Mouse (Mus musculus): ENCODE data around the gene Slc22a2. TPM values are rescaled to one million over a fixed set of nuclear protein-coding genes. Genes with fewer than 3 reads are reported as not detected.
A peak's percentile ranks its signal among the peaks of the same experiment; 100 is the strongest.
"Not testable (repeated sequence)": the region's sequence is repeated elsewhere in the genome, so short reads cannot be mapped to it uniquely, and the experiment has no call there.

Gene Slc22a2
- total RNA-seq (2021), result under 1 TPM; 0.75 to 0.84 TPM

DNA sequence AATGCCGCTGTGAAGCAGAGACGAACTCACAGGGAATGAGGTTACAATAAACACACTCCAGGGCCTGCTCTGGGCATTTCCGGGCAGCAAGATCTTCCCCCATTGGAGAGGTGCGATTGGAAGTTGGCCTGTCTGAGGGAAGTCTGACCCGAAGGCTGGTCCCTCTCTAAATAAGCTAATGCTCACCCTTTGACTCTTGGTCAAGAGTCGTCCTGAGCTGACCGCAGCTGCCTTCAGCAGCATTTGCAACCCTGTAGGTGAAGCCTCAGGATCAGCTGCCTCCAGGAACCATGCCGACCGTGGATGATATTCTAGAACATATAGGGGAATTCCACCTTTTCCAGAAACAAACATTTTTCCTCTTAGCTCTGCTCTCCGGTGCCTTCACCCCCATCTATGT, at the start of gene Slc22a2:
Gene Slc22a2 (plus strand): TSS at position 142 of the 400 bp plus-strand sequence.
- intact Hi-C loops (cut with DNase I), result no loop called here
- no peak for DNase-seq (ENCODE audit: low spot score in 2 of 2)

DNA sequence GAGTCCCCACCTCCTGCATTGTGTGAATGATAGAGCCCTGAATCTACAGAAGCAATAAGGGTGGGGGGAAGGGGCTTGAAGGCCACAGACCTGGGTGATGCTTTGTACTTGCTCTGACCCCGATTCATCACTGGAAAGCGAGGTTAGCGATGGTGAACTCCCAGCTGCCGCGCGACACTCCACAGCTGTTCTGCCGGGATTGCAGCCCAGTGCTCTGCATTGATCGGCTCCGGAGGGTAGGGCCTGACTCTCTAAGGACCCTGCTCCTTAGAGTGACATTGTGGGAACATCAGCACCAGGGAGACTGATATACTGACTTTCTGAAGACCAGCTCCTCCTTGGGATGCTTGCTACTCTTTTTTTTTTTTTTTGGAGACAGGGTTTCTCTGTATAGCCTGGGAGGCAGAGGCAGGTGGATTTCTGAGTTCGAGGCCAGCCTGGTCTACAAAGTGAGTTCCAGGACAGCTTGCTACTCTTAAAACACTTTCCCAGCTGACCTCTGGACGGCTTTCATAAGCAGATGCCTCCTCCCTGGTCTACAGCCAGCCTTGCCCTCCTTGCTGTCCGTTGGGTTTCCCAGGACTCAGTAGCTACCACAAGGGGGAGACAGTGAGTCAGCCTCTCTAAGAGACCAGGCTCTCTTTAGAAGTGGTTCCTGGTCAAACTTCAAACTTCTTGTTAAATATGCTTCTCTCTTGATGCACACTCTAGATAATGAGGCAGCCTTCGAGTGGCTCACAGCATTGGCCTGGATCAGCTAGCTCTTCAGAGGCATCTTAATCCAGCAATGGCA, 49.4 kb upstream of the Slc22a2 start:
- peak; percentile 35 for DNase-seq (ENCODE audit: low spot score in 2 of 2)
- intact Hi-C loops (cut with DNase I), result loop anchor here (2.0 to 10.0 kb wide), 3 partner anchors 117 to 280 kb away; no protein-coding TSS in a partner anchor

DNA sequence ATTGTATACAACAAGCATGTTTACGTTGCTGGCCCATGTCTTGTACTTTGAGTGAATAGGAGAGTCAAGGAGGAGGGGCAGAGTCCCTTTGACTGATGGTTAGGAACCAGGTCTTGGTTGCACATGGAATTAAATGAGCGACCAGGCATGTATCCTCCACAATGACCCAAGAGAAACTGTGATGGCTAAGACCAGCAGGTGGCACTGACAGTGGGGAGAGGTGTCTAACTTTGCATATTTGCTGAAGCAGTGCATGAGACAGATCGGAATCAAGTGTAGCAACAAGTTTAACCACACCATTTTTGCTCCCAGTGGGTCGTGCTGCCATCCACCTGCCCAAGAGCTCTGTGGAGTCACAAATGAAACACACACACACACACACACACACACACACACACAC, 21.7 kb upstream of the Slc22a2 start:
- no peak for DNase-seq (ENCODE audit: low spot score in 2 of 2)
- intact Hi-C loops (cut with DNase I), result no loop called here

DNA sequence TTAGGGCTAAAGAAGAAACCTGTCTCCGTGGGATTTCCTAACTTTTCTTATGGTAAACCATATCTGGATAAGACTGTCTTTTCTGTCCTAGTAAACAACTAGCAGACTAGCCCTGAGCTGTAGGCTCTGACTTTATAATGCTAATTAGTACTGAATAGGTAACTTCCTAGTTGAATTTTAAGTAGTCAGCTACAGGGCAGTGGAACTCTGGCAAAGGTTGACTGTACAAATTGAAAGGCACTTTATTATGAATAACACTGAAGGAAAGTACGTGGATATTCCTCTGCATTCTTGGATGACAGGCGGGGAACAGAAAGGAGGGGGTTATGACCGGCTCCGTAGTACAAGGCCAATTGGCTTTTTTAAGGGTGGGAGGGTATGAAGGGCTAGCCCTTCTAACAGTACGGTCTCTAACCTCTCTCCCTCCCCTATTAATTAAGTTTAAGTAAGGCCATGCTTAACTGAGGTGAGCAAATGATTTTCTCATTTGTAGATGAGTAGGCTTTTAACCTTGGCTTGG, 19.4 kb upstream of the Slc22a2 start:
- intact Hi-C loops (cut with DNase I), result not testable (repeated sequence)

DNA sequence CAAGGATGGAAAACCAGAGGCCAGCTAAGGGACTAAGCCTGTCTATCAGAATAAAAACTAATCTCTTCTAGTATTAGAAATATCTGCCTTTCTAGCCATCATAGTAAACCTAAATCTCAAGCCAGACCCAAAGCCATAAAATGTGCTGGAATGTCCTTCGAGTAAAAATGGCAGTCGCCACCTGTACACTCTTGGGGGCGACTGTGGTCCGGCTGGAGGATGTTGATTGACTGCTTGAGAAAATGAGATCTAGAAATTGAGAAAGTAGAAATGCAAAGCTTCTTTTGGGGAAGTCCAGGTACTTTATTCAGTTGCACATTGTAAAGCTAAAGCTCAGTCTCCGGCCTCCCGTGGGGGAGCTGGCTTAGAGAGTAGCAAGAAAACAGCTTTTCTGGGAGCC, 18.5 kb upstream of the Slc22a2 start:
- intact Hi-C loops (cut with DNase I), result no loop called here
- no peak for DNase-seq (ENCODE audit: low spot score in 2 of 2)

More for the DNA sequence above, 19.4 kb upstream of the Slc22a2 start:
- not testable (repeated sequence) for DNase-seq (ENCODE audit: low spot score in 2 of 2)

DNA sequence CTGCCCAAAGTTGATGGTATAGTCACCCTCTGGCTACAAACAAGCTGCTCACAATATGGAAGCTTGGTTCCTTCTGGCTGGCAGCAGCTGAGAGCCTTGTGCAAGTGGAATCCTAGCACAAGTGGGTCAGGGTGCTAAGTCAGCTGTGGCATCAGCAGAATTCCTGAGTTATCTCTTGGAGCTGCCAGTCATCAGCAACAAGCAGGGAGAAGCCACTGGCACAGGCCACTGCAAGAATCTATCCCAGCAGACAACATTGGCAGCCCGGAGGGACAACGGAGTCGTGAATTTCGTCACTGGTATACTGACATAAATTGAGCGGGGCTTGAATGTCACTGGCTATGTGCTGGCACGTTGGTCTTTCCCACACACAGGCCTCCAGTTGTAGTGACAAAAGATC, 12.6 kb upstream of the Slc22a2 start:
- DNase-seq (ENCODE audit: low spot score in 2 of 2), result no peak
- intact Hi-C loops (cut with DNase I), result no loop called here

DNA sequence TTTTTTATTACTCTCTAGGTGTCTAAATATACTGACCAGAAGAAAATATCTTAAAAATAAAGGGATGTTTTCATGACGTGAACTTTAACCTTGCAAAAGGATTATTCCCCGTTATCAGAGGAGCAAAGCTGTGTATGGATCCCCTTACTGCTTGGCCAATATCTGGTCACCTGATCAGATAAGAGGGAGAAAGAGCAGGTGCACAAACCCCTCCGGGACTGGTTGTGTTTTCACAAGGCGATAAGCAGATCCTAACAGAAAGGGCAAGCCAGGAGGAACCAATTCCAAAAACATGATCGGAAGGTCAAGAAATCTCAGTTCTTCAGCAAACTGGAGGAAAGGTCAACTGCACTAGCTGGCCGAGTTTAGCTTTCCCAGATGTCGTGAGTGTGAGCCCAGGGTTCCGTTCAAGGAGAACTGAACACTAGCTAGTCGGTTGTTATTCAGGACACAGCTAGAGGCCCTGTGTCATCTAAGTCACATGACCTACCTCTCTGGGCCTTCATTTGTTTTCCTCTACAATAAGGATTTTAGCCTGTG, 11.9 kb upstream of the Slc22a2 start:
- intact Hi-C loops (cut with DNase I), result no loop called here

DNA sequence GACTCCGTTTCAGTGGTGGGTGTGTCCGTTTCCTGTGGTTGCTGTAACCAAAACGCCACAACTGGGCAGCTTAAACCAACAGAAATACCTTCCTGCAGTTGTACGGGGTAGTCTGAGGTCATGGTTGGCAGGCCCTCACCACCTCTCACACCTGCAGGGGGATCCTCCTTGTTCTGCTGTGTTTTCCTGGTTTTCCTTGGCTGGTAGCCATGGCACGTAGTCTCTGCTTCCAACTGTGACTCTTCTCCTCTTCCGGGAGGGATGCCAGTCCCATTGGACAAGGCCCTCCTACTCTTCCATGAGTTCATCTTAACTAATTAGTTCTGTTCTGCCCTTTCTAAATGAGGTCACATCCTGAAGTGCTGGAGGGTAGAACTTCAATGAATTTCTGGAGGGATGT, 8.5 kb upstream of the Slc22a2 start:
- intact Hi-C loops (cut with DNase I), result no loop called here
- no peak for DNase-seq (ENCODE audit: low spot score in 2 of 2)

More for the DNA sequence above, 11.9 kb upstream of the Slc22a2 start:
- no peak for DNase-seq (ENCODE audit: low spot score in 2 of 2)

DNA sequence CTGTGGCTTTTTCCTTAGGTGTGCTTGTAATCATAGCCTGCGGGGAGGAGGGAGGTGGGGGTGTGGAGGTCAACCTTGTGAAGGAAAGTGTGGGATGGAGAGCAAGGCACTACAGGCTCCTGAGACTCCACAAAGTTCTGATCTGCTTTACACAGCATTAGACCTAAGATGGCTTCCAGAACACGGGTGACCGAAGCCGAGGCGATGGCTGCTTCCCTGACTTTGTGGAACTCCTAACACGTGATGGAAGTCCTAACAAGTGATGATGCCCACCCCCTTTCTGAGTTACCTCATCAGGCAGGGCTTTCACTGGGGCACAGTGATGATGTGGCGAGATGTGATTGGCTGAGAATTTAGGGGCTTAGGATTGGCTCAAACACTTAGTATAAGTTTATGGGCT, 6.8 kb upstream of the Slc22a2 start:
- intact Hi-C loops (cut with DNase I), result no loop called here
- no peak for DNase-seq (ENCODE audit: low spot score in 2 of 2)

DNA sequence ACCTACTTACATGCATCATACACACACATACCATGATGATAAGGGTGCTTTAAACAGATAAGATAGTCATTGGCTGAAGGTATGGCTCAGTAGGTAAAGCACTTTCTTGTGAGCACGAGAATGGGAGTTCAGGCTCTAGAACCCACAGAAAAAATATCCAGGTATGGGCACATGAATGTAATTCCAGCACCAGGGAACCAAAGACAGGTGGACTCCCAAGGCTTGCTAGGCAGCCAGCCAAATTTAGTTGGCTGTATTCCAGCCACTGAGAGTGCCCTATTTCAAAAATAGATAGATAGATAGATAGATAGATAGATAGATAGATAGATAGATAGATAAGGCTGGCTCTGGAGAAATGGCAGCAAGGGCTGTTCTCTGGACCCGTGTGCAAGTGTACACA, 1.4 kb downstream of the Slc22a2 start:
- no peak for DNase-seq (ENCODE audit: low spot score in 2 of 2)
- intact Hi-C loops (cut with DNase I), result no loop called here

DNA sequence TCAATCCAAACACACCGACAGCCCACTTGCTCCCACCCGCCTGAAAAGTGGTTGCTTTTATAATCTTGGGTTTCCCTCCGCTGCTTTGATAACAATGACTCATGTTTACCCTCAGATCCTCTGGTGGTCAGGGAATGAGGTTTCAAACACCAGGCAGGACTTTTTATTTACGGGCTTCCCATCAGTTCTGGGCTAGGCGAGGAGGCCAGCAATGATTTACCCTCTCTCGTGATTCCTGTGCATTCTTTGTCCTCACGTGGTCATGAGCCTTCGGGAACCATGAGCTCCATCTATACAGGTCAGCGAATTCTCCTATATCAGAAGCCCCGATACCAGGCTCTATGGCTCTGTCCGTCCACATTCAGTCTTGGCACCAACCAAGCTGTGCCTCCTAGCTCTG, 3.0 kb downstream of the Slc22a2 start:
- no peak for DNase-seq (ENCODE audit: low spot score in 2 of 2)
- intact Hi-C loops (cut with DNase I), result no loop called here

DNA sequence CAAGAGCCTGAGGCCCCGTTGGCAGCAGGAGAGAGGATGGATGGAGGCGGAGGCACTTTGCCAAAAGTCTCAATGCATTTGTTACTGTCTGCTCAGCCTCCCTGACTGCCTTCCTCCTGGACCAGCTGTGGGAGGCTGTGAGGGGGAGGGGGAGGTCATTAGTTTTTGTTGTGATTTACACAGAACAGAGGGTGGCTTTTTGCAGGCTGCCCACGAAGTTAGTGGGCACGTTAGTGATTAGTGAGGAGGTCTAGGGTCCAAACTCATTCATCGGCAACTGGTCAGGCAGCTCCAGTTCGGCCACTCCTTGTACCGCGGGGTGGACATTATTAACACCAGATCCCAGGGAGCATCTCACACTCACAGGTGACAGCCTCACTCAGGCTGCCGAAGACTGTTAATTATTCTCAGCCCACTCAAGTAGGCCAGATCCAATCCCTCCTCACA, 4.9 kb downstream of the Slc22a2 start:
- intact Hi-C loops (cut with DNase I), result no loop called here
- DNase-seq (ENCODE audit: low spot score in 2 of 2), result no peak

DNA sequence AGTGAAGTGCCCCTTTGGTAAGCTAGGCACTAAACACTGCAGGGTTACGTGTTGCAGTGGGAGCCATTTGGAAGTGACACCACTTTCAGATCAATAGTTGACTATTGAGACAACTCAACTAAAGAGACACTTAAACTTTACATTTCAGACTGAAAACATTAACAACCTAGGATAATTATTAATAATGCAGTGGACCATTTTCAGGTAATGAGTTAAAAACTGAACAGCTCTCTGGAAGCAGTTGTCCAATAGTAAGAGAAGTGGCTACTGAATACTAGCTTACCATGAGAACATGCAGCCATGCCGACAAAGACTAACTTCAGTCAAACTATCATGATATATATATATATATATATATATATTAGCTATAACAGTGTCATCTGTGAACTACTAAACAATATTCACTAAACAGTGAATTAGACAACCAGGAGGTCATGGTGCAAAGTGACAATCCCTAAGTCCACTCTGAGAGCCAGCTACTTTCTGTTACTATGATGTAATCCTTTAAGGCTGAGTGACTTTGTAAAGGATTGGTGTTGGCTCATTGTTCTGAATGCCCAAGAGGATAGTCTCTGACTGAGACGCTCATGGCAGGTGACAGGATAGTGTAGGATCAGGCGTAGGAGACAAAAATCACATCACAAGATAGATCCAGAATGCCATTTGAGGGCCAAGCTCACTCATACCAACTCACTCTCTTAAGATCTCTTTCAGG, 7.1 kb downstream of the Slc22a2 start:
- intact Hi-C loops (cut with DNase I), result no loop called here
- DNase-seq (ENCODE audit: low spot score in 2 of 2), result no peak

DNA sequence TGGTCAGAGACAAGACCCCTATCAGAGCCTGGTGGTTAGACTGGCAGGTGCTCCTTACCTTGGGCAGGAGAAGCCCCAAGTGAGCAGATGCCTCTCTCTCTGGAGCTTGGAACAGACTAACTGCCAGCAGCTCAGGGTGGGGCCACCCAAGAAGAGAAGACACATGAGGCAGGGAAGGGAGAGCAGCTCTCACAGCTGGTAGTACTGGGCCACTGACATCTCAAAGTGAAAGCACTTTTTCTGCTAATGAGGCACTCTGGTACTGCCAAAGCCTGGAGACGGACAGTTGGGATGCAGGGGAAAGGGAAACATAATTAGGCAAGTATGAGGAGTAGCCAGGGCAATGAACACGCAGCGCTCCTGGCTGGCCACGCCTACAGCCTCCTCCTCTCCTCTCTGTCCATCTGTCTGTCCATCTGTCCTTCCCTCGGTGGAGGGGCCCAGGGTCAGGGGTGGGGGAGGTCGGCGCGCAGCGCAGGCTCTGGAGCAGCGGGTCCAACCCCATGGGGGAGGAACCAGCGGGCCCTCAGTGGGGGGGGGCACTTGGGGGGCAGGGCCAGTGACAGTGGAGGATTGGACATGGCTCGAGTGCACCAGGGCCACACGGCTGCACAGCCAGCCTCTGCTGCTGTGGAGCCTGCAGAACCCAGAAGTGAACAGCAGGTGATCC, 12.0 kb downstream of the Slc22a2 start:
- intact Hi-C loops (cut with DNase I), result no loop called here
- DNase-seq (ENCODE audit: low spot score in 2 of 2), result no peak

DNA sequence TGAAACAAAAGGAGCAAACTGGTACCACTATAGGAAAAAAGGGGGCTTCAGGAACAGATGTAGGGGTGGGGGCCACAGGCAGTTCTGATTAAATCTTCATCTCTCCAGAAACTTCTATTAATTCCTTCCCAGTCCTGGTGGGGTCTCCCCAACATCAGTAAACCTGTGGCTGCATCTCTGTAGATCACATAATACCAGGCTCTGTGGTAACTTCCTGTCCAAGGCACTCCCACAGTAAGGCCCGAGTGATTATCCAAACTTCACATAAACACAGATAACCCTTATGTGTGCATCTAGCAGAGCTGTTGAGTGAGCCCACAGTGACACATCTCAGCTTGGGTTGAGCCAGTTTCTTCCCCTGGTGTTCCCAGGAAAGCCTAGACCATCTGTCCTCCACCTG, 22.7 kb downstream of the Slc22a2 start:
- DNase-seq (ENCODE audit: low spot score in 2 of 2), result no peak
- intact Hi-C loops (cut with DNase I), result no loop called here

DNA sequence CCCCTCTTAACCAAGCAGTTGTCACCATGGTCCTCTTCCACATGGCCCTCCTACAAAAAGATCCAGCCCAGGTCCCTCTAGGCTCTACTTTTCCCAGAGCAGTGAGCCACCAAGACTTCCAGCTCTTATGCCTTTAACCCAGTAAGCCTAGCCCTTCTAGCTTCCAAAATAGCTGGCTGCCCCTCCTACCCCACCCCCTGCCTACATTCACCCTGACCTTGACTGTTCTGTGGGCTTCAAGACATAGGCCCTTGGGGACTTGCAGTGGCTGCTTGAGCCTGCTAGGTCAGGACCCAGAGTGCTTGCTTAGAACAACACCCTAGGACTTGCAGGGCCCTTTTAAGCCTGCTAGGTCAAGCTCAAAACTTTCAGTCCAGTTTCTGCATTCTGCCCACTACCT, 23.3 kb downstream of the Slc22a2 start:
- intact Hi-C loops (cut with DNase I), result no loop called here
- no peak for DNase-seq (ENCODE audit: low spot score in 2 of 2)

DNA sequence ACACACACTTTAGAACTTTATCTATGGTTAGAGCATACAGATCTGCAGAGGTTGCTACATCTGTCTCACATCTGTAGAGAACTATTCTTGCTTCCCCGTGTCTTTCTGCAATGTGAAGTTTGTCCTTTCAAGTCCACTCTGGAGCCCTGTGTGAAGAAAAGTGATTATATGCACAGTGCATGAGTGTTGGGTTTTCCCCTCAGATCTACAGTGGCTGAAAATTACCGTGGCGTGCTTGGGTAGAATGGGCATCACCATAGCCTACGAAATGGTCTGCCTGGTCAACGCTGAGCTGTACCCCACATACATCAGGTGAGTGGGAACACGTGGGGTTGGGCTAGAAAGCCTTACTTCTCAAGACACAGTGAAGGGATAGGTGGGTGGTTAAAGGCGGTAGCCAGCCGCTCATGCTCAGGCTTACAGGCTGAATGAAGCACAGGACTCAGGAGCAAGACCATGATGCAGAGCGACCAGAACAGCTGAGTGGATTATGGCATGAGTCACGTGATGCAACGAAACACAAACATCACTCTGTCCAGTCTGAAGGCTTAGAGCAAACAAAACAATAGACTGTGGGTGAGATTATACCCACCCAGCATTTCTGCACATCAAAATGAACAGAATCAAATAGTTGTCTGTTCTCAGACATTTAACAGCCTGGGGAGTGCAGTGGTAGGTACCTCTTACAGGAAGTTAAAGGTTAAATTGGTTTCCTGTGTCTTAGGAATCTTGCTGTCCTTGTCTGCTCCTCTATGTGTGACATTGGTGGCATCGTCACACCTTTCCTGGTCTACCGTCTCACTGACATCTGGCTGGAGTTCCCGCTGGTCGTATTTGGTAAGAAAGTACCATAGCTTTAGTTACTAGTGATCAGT, 30.8 kb downstream of the Slc22a2 start:
- no peak for DNase-seq (ENCODE audit: low spot score in 2 of 2)
- intact Hi-C loops (cut with DNase I), result no loop called here

DNA sequence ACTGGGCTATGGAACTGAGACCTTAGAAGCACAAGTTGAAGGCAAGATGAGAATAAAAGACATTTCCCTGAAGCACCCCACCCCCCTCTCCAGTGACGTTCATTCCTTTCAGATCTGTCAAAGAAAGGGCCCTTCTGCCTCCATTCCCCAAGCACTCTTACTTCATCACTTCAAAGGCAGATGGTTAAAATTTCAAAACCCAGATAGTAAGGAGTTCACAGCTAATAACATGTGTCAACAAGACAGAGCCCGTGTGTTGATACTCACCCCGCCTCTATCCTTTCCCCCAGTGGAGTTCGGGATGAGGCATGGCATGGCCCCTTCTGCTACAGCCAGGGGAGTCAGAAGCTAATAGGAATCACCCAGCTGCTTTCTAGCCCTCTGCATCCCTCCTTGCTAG, 31.5 kb downstream of the Slc22a2 start:
- no peak for DNase-seq (ENCODE audit: low spot score in 2 of 2)
- intact Hi-C loops (cut with DNase I), result no loop called here

DNA sequence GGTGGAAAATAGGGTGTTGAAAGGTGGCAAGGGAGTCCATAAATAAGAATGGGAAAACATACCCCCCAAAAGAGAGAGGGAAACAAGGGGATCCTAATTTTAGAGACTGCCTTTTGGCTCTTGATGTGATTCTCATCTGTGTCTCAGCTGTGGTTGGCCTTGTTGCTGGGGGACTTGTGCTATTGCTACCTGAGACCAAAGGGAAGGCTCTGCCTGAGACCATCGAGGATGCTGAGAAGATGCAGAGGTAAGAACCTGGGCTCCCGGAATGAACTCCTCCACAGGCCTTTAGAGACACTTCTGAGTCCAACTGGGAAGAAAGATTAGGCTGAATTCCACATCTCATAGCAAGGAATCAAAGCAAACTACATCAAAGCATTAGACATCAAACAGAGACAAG, 35.7 kb downstream of the Slc22a2 start:
- no peak for DNase-seq (ENCODE audit: low spot score in 2 of 2)
- intact Hi-C loops (cut with DNase I), result no loop called here
